Mouse (Mus musculus) mouse embryonic stem cell (cell line): ENCODE results near the gene Tfcp2.

Experiments used
- in situ Hi-C, 2 experiments: fragments of 300-500 bp; cut with MboI; formaldehyde crosslinking; loops; 1 replicate in 1 of 2; 3 replicates in 1 of 2; pipeline ENCODE4 v1.14.3; 2019 to 2020; ENCODE audit warnings: low sequenced_read_pairs in 2 of 2, low pct_unique_long_range_greater_than_20kb in 1 of 2, mixed read lengths in 1 of 2; ENCODE audit not compliant: unreplicated experiment in 1 of 2

Gene Tfcp2

DNA sequence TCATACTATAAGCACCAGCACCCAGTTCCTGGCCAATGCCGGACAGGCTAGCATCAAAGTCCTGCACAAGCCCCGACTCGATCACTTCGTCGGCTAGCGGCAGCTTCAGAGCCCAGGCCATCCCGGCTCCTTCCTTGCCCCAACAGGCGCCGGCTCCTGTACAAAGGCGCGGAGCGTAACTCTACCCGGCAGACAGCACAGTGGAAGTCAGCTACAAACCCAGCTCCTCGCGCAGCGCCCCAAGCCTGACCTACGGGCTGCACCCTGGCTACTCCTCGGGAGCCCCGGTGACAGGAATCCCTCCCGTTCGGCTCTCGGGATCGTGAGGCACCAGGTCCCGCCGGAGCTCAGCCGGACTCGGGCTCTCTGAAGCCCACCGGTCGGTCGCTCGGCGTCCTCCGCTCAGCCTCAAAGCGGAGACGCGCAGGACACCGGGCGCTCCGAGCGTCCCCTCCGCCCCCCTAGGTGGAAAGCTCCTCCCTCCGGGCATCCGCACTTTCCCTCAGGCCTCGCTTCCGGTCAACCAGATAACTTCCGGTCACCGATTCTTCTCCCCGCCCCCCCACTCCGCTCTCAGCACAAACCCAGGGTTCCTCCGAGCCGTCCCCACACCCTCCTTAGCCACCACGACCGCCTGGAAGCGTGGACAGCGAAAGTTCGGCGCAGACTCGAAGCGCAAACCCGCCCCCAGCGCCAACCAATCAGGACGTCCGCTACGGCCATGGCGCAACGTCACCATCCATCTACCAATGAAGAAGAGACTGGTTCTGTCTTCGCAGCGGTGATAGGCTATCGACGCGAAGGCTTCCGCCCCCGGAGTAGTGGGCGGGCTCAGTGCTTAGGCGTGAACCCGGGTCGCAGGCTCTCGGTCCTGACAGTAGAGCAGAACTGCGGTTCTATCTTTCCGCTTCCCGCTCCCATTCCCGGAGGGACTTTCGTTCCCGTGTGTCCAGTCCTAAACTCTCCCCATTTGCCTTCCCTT is at the start of gene Tfcp2:
Gene Tfcp2, minus strand, starts transcription at position 683 of the 982 bp plus-strand sequence.
- in situ Hi-C loops, result no loop called here

GRCm38 (mm10) chr15:100600696-100601272 is 49.0 kb upstream of the Tfcp2 start:
- in situ Hi-C loops, result no loop called here

DNA sequence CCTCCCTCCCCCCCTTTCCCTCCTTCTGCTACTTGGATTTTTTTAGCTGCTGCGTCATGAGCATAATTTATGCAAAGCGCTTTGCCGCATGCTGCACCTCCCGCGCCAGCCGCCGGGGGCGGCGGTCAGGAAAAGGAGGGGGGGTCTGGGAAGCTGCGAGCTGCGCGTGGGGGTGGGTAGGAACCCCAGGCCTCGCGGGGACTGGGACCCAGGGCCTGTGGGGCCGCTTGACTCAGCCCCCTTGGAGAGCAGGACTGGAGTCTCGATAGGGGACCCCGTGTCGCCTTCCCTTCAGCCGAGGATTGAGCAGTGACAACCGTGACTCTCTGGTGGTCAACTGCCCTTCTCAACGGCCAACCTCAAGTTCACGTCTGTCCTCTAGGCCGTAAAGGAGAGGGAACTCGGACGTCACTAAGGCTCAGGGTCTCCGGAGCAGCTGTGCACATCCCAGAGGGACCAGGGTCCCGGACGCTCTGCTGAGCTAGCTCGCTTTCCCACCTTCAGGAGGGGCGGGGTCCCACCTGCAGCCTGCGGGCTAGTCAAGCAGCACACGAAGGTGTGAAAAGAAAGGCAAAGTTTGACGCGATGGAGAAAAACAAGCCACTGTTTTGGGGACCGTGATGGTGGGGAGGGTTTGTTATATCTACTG is 48.4 kb upstream of the Tfcp2 start:
- in situ Hi-C loops, result no loop called here

- in situ Hi-C loops, result no loop called here
These were observed 47.7 kb upstream of the Tfcp2 start, which contains the start of gene Pou6f1 for GRCm38 (mm10) chr15:100599276-100600046. Gene Pou6f1 (minus strand): TSS chr15:100599984.

DNA sequence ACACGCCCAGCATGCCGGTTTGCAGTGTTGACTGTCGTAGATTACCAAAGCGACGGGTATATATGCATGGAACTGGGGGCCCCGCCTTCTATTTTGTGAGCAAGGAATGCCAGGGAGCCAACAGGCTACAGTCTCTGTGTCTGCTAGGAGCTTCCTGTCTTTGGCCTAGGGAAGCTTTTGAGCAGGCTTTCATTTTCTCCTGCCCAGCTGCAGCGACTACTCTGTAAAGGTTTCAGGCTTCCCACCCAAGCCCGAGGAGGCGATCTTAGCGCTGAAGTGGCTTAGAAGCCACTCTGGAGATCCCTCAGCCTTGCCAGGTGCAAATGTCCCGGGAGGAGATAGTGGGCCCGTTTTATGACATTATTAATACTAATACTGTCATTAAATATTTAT is 47.1 kb upstream of the Tfcp2 start:
- in situ Hi-C loops, result no loop called here

DNA sequence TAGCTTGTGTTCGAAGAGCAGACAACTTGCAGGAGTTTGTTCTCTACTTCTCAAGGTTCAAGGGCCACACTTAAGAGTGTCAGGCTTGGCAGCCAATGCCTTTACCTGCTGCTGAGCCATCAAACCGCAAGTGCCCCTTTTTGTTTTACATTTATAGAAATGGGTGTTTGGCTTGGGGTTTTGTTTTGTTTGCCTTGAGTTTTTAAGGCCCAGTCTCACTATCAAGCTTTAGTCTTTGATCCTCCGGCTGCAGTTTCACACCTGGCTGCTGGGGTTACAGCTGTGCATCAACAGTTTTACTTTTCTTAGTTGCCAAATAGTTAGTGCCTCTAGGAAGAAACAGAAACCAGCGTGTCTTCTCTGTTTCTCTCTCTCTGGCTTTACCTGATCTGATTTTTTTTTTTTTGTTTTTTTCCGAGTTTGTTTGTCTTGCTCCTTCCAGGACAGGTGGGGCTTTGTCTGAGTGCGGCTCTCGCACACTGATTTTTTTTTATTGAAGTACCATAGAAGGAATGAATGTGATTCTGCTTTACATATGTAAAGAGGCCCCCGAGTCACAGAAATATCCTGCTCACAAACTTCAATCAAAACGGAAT is 46.6 kb upstream of the Tfcp2 start:
- in situ Hi-C loops, result no loop called here

GRCm38 (mm10) chr15:100592817-100593216 is 41.0 kb upstream of the Tfcp2 start:
- in situ Hi-C loops, result no loop called here

DNA sequence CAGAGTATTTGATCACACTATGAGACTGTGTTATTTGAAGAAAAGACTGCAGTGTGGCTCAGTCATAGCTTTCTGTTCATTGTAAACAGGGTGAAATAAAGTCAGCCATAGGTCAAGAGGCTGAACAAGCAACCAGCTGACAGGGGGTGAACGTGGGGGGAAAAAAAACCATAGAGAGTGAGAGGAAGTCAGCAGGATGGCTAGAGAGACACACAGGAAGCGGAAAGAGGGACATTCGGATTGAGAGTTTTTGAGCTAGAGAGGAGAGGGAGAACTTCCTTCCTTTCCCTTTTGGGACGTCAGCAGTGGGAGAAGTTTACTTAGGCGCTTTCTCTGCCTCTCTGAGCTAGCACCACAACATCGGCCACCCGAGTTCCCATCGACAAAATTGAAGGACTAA is 38.6 kb upstream of the Tfcp2 start:
- in situ Hi-C loops, result no loop called here

GRCm38 (mm10) chr15:100588297-100588696 is 36.5 kb upstream of the Tfcp2 start:
- in situ Hi-C loops, result no loop called here

- in situ Hi-C loops, result no loop called here
These were observed 35.4 kb upstream of the Tfcp2 start for GRCm38 (mm10) chr15:100587166-100587565.

- in situ Hi-C loops, result no loop called here
These were observed 34.1 kb upstream of the Tfcp2 start for GRCm38 (mm10) chr15:100585931-100586330.

GRCm38 (mm10) chr15:100580108-100580507 is 28.3 kb upstream of the Tfcp2 start:
- in situ Hi-C loops, result no loop called here

GRCm38 (mm10) chr15:100577972-100578371 is 26.2 kb upstream of the Tfcp2 start:
- in situ Hi-C loops, result no loop called here

GRCm38 (mm10) chr15:100576810-100577209 is 25.0 kb upstream of the Tfcp2 start:
- in situ Hi-C loops, result no loop called here

DNA sequence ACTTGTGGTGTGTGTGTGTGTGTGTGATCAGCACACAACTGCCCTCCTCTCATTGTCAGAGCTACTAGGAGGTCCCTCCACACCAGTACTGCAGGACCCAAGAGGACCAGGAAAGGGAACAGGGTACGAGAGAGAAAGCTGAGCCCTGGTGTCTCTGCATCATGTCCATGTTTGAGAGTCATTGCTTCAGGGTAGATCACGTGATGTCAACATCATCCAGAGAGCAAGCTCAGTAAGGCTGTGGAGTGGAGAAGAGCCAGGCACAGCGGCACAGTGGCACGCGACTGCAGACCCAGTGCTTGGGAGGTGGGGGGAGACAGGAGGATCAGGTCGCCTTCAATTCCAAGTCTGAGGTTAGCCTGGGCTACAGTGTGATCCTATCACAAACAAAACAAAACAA is 24.6 kb upstream of the Tfcp2 start:
- in situ Hi-C loops, result no loop called here

DNA sequence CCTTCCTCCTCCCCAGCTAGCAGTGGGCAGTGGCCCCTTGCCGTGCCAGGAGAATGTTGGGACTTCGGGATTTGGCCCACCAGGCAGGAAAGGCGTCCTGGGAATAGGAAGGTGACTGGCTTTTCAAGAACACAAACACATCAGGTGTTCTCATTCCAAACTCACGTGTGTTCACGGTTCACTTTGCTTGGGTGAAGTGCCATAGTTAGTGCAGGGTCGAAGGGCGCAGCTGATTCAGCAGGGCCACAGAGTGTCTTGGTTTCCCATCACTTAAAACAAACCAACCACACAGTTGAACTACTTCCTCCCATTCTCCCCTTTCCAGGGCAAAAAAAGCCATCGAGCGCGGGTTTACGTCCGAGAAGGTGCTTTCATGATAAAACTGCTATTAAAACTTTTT is 23.6 kb upstream of the Tfcp2 start:
- in situ Hi-C loops, result no loop called here

- in situ Hi-C loops, result no loop called here
These were observed 22.6 kb upstream of the Tfcp2 start for GRCm38 (mm10) chr15:100574378-100574777.

GRCm38 (mm10) chr15:100573946-100574345 is 22.1 kb upstream of the Tfcp2 start:
- in situ Hi-C loops, result no loop called here
